Mouse (Mus musculus): ENCODE results near the gene Dock2. TPM values are rescaled to one million over a fixed set of nuclear protein-coding genes. Genes with fewer than 3 reads are reported as not detected.
A peak's percentile ranks its signal among the peaks of the same experiment; 100 is the strongest.

Gene Dock2
- polyA plus RNA-seq, 1 experiment from 2014 or later: 0.66 TPM

DNA sequence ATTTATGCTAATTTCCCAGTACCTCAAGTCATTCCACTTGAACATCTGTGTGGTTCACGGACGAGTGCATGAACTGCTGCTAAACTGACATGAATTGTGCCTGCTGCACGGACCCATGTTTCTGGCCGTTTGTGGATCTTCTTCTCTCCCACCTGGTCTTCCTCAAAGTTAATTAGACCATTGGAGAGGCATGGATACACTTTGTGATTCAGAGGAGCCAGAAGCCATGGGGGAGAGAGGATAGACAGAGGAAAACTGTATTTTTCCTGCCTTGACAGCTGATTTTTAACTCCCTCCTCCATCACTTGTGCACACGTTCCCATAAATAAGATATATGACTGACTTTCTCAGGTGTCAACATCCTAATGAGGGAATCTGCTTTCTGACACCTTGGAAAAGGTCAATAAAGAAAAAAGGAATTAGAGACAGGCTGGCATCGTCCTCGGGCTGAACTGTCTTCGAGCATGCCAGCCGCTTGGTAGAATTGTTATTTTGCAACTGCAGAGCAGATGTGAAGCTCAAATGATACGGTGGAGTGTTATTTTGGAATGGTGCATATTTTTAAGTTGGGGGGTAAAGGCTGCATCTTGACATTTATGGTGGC is 434.1 kb downstream of the Dock2 start:
- H3K27me3 ChIP-seq: 0 out of 2 replicates have a peak, but pooled peaks cover 1% of the 10 kb centered on the region
- WGBS: 85% methylated on average over 10 of the region's 10 CpGs
- H3K27ac ChIP-seq: no peak overlapping the region
- H3K4me1 ChIP-seq: 0 out of 2 replicates have a peak, but pooled peaks cover 4% of the 10 kb centered on the region
- H3K36me3 ChIP-seq (replicated peaks): no peaks in the 10 kb centered on the region
- ATAC-seq (ENCODE audit: low FRiP score): no peak
- no peak overlapping the region for H3K4me3 ChIP-seq (replicated peaks)
- H3K9ac ChIP-seq: no peak overlapping the region
- H3K9me3 ChIP-seq: no peaks in the 10 kb centered on the region
- H3K4me2 ChIP-seq: no peak overlapping the region

DNA sequence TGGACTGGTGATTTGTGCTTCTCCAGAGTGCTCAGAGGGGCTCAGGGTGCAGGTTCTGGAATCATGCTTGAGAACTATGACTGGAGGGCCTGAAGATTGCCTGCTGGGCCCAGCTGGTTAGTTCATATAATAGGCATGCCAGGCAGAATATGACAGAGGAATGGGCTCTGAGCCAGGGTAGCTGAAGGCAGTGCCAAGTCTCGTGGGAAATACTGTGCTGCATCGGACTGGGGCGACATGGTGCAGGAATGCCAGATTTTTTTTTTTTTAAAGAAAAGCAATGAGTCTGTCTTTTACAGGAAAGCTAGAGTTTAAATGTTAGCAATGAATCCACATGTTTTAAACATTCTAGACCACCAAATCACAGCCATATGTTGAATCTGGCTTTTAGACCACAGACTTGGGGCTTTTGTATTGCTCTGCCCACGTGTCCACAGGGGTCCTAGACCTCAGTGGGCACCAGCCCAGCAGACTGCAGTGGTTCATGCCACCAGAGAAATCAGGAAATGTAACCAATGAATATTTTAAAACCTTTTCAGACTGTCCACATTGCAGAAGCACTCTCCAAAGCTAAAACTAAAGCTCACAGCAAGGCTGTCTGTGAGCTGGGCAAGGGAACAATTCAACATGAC is 435.3 kb downstream of the Dock2 start:
- no peak overlapping the region for H3K27ac ChIP-seq
- H3K27me3 ChIP-seq: 0 out of 2 replicates have a peak, but pooled peaks cover 3% of the 10 kb centered on the region
- no peak for ATAC-seq (ENCODE audit: low FRiP score)
- WGBS: 53% methylated on average over 4 of the region's 4 CpGs
- H3K4me3 ChIP-seq (replicated peaks): no peak overlapping the region
- no peaks in the 10 kb centered on the region for H3K36me3 ChIP-seq (replicated peaks)
- peaks cover 13% of the 10 kb centered on the region for H3K4me1 ChIP-seq
- H3K4me2 ChIP-seq: no peak overlapping the region
- H3K9ac ChIP-seq: no peak overlapping the region
- H3K9me3 ChIP-seq: no peaks in the 10 kb centered on the region

DNA sequence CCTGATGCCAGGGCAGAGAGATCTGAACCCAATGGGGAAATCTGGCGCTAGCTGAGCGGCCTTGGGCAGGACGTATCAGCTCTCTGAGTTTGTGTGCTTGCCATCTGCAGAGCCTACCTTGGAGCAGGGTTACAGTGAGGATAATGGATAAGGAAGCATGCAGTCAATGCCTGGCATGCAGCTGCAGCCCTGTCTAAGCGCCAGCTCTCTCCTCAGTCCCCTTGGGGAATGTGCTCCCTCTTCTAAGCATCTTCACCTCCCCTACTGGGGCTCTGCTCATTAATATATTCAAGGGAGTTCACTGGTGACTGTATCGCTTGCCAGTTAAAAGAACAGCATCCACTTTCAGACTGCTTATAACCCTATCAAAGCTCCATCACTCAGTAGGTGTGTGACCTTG is 439.4 kb downstream of the Dock2 start:
- Histone ChIP-seq H3K27ac (no peak overlapping the region), H3K9me3 (no peaks in the 10 kb centered on the region), H3K36me3 (replicated peaks) (no peaks in the 10 kb centered on the region), H3K4me2 (no peak overlapping the region), H3K4me3 (replicated peaks) (no peak overlapping the region), H3K9ac (no peak overlapping the region), H3K4me1 (peaks cover 18% of the 10 kb centered on the region), H3K27me3 (0 out of 2 replicates have a peak, but pooled peaks cover 3% of the 10 kb centered on the region)
- ATAC-seq (ENCODE audit: low FRiP score): peak; percentile 35; the same call in 1 of the 2 replicates
- WGBS: 68% methylated on average over 5 of the region's 5 CpGs

DNA sequence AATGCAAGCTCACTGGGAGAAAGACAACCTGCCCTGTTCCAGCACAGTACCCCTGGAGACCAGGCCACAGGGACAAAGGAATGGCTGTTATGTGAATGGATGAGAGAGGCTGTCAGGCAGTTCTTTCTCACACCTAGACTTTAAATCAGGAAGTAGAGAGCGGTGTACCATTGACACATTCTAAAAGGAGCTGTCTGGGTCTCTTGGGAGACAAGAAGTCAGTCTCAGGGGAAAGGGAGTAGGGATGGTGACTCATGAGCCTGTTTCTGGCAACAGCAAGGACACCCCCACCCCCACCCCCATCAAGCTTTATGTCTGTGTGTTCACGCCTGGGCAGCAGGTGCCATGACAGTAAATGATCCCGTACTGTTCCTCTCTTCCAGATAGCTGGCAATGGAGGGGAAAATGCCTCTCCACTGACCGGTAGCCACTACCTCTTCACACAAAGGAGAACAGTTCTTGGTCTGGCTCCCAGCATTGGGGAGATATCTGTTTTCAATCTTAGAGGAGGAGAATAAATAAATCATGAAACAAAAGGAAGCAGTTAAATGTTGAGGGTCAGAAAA is 439.9 kb downstream of the Dock2 start:
- Histone ChIP-seq H3K4me3 (replicated peaks) (no peak overlapping the region), H3K27me3 (0 out of 2 replicates have a peak, but pooled peaks cover 3% of the 10 kb centered on the region), H3K9ac (no peak overlapping the region), H3K4me1 (peaks cover 18% of the 10 kb centered on the region), H3K36me3 (replicated peaks) (no peaks in the 10 kb centered on the region), H3K4me2 (no peak overlapping the region), H3K9me3 (no peaks in the 10 kb centered on the region), H3K27ac (no peak overlapping the region)
- no peak for ATAC-seq (ENCODE audit: low FRiP score)
- 62% methylated on average over 4 of the region's 4 CpGs for WGBS

DNA sequence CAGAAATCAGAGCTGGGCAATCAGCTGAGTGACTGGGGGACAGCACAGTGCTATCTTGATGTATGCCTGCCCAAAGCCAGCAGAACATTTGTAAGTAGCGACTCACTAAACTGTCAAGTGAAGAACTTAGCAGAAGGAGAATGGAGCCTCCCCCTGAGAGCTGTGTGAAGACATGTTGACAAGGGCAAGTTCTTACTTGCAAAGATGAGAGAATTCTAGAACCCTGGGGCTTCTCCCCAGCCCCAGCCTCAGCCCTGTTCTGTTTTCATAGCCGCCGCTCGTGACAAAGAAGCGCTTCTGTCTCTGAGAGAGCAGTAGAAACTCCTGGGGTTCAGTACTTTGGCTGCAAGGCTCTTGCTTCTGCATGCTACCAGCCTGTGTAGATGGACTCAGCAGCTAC is 444.0 kb downstream of the Dock2 start:
- Histone ChIP-seq H3K27me3 (0 out of 2 replicates have a peak, but pooled peaks cover 3% of the 10 kb centered on the region), H3K9ac (no peak overlapping the region), H3K4me2 (no peak overlapping the region), H3K27ac (no peak overlapping the region), H3K4me1 (peaks cover 14% of the 10 kb centered on the region), H3K9me3 (no peaks in the 10 kb centered on the region), H3K4me3 (replicated peaks) (no peak overlapping the region), H3K36me3 (replicated peaks) (no peaks in the 10 kb centered on the region)
- 84% methylated on average over 5 of the region's 5 CpGs for WGBS
- no peak for ATAC-seq (ENCODE audit: low FRiP score)

DNA sequence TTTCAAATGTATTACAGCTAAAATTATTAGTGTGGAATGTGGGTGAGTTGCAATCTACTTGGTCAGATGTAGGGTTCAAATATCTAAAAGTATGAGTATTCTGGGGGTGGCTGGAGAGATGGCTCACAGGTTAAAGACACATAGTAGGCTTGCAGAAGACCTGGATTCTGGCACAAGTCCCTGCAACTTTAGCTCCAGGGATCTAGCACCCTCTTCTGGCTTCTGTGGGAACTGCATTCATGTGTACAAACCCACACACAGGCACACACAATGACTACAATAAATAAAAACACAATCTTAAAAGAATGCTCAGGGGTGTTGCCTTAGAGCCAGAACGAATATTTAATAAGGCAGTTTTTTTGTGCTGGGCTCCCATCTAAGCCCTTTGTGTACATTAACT is 445.8 kb downstream of the Dock2 start:
- no peaks in the 10 kb centered on the region for H3K27me3 ChIP-seq
- H3K27ac ChIP-seq: no peak overlapping the region
- ATAC-seq (ENCODE audit: low FRiP score): no peak
- no peak overlapping the region for H3K4me2 ChIP-seq
- H3K4me1 ChIP-seq: peaks cover 5% of the 10 kb centered on the region
- H3K9me3 ChIP-seq: no peaks in the 10 kb centered on the region
- WGBS: 73% methylated on average over 1 of the region's 1 CpGs
- H3K36me3 ChIP-seq (replicated peaks): no peaks in the 10 kb centered on the region
- no peak overlapping the region for H3K4me3 ChIP-seq (replicated peaks)
- no peak overlapping the region for H3K9ac ChIP-seq

DNA sequence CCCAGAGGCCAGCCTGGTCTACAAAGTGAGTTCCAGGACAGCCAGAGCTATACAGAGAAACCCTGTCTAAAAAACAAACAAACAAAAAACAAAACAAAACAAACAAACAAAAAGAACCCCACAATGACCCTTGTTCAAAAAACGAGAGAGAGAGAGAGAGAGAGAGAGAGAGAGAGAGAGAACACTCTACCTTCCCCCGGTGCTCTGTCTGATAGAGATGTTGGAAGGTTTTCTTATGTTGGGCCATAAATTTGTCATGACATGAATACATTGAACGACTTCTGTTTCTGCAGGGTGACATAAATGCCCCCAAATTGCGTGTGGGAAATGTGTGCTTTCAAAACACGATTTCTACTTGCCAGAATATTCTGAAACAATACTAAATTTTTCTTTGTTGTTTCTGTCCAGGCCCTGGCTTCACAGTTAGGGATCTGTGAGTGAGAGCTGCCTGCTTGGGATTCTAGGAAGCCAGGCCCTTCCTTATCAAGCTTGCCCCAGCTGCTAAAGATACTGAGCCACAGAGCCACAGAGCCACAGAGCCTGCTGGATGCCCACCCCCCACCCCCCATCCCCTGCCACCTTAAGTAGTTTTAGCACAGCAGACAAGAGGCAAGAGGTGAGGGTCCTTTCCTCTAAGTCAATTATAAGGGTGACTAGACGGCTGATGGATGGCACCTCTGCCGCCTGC is 451.2 kb downstream of the Dock2 start:
- no peak for ATAC-seq (ENCODE audit: low FRiP score)
- 76% methylated on average over 7 of the region's 7 CpGs for WGBS
- Histone ChIP-seq H3K4me1 (no peaks in the 10 kb centered on the region), H3K27me3 (no peaks in the 10 kb centered on the region), H3K9me3 (no peaks in the 10 kb centered on the region), H3K9ac (no peak overlapping the region), H3K36me3 (replicated peaks) (no peaks in the 10 kb centered on the region), H3K4me2 (no peak overlapping the region), H3K27ac (no peak overlapping the region), H3K4me3 (replicated peaks) (no peak overlapping the region)

DNA sequence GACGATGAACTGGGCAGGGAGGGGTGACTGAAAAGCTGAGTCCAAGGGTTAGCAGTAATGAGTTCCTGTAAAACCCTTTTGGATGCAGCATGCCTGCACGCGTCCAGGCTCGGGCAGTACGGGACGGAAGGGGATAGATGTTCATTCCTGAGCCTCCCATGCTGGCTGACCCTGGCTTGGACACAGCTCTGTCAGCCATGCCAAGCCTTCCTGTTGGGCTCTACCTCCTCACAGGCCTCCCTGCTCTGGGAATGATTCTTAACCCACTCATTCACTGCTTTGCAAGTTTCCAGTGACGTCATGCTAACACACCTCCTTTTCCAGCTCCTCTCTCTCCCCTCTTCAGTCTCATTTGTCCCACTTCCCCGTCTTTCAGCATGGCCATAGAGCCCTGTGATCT is 460.0 kb downstream of the Dock2 start:
- Histone ChIP-seq H3K9ac (no peak overlapping the region), H3K9me3 (no peaks in the 10 kb centered on the region), H3K4me1 (no peaks in the 10 kb centered on the region; the same call in 1 of the 2 replicates), H3K27ac (no peak overlapping the region), H3K4me2 (no peak overlapping the region), H3K4me3 (replicated peaks) (no peak overlapping the region), H3K36me3 (replicated peaks) (no peaks in the 10 kb centered on the region), H3K27me3 (no peaks in the 10 kb centered on the region)
- 77% methylated on average over 8 of the region's 8 CpGs for whole genome bisulfite sequencing
- ATAC-seq (ENCODE audit: low FRiP score): no peak

DNA sequence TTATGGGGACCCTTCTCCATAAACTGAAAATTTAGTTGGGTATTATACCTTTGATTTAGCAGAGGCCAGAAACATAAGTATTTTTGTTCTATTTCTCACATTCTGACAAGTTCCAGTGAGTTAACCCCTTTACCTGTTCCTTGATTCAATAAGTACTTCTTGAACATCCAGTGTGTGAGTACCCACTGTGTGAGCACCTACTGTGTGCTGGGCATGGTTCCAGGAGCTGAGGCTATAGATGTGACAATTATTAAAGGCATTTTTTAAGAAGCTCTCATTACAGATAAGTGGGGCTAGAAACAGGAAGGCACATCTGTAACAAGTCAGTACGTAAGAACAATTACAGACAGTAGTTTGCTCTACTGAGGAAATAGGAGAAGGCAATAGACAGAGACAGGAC is 464.4 kb downstream of the Dock2 start:
- 81% methylated on average over 1 of the region's 1 CpGs for WGBS
- no peak for ATAC-seq (ENCODE audit: low FRiP score)
- Histone ChIP-seq H3K27me3 (peaks cover 3% of the 10 kb centered on the region; the same call in 1 of the 2 replicates), H3K9ac (no peak overlapping the region), H3K9me3 (no peaks in the 10 kb centered on the region), H3K4me1 (peaks cover 16% of the 10 kb centered on the region), H3K27ac (no peak overlapping the region), H3K4me3 (replicated peaks) (no peak overlapping the region), H3K36me3 (replicated peaks) (no peaks in the 10 kb centered on the region), H3K4me2 (no peak overlapping the region)

DNA sequence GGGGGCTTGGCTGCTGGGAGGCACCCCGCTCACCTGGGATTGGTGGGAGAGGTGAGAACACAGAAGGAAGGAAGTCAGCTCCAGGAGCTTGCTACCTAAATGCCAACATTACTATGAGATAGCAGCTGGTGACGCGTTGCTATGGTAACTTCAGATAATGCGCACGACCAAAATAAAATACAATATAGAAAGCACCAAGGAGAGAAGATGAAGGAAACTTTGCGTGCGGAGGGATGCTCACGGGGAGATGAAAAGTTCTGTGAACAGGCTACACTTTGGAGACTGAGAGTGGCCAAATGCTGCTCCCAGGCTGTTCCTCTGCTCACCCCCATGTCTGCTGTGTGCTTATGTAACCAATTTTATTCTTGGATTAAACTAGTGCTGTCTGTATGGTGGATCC is 466.7 kb downstream of the Dock2 start:
- H3K27ac ChIP-seq: no peak overlapping the region
- WGBS: 86% methylated on average over 8 of the region's 8 CpGs
- no peak for ATAC-seq (ENCODE audit: low FRiP score)
- no peak overlapping the region for H3K4me3 ChIP-seq (replicated peaks)
- no peaks in the 10 kb centered on the region for H3K36me3 ChIP-seq (replicated peaks)
- H3K4me2 ChIP-seq: peak overlapping the region; percentile 3; the same call in 1 of the 2 replicates
- H3K9me3 ChIP-seq: no peaks in the 10 kb centered on the region
- H3K4me1 ChIP-seq: peaks cover 16% of the 10 kb centered on the region
- H3K27me3 ChIP-seq: peaks cover 3% of the 10 kb centered on the region; the same call in 1 of the 2 replicates
- no peak overlapping the region for H3K9ac ChIP-seq

DNA sequence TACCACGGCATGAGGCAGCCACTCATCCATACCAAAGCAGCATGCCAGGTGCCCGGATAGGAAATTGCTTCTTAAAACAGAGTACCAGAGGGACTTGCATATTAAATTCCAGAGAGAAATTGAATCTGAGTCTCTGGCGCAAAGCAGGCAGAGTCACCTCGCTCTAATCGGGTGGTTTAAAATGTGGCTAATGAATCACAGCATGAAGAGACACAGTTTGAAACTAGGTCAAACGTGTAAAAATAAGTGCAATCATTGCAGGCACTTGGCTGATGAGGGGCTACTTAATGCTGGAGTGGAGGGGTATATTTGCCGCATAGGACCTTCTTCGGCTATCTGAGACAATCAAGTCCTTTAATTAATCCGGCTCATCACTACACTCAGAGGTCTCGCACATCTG is 467.5 kb downstream of the Dock2 start:
- peaks cover 16% of the 10 kb centered on the region for H3K4me1 ChIP-seq
- peaks cover 3% of the 10 kb centered on the region; the same call in 1 of the 2 replicates for H3K27me3 ChIP-seq
- H3K4me3 ChIP-seq (replicated peaks): 0 out of 2 replicates have a peak overlapping the region, but pooled peaks have one; percentile 7
- H3K36me3 ChIP-seq (replicated peaks): no peaks in the 10 kb centered on the region
- peak overlapping the region; percentile 50 for H3K4me2 ChIP-seq
- 41% methylated on average over 10 of the region's 10 CpGs for WGBS
- H3K27ac ChIP-seq: no peak overlapping the region
- H3K9me3 ChIP-seq: no peaks in the 10 kb centered on the region
- no peak for ATAC-seq (ENCODE audit: low FRiP score)
- no peak overlapping the region for H3K9ac ChIP-seq

DNA sequence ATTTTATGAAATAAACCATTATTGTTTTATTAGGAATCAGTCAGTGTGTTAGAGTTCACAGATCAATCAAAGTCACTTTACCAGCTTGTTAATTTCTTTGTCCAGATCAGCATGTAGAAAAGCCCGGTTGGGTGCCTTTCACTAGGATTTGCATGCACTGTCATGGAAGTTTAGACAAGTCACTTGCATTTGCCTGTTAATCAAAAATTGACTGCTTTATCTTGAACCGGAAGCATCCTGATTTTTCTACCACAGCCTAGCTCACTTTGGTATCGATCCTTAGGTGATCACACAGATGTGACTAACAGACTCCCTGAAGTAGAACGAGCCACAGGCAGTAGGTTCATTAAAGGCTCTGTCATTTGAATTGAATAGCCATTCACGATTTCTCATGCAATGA is 468.3 kb downstream of the Dock2 start:
- Histone ChIP-seq H3K9ac (no peak overlapping the region), H3K4me1 (peaks cover 16% of the 10 kb centered on the region)
- WGBS: 5% methylated on average over 5 of the region's 5 CpGs

More for the DNA sequence above, 468.3 kb downstream of the Dock2 start:
- Histone ChIP-seq H3K4me2 (peak overlapping the region; percentile 50), H3K27ac (no peak overlapping the region), H3K4me3 (replicated peaks) (peak overlapping the region; percentile 26; the same call in 1 of the 2 replicates), H3K9me3 (no peaks in the 10 kb centered on the region), H3K27me3 (peaks cover 3% of the 10 kb centered on the region; the same call in 1 of the 2 replicates), H3K36me3 (replicated peaks) (no peaks in the 10 kb centered on the region)
- no peak for ATAC-seq (ENCODE audit: low FRiP score)

All from forebrain, embryonic 12.5 days (tissue).